Mouse (Mus musculus): Measurements from ENCODE around the gene R3hdm2. TPM values are rescaled to one million over a fixed set of nuclear protein-coding genes. Genes with fewer than 3 reads are reported as not detected.

The R3hdm2 gene
- polyA plus RNA-seq, 1 experiment = 79.9 TPM

- TF ChIP-seq GATA1 (IDR thresholded peaks at IDR 0.05; ENCODE audit: low read length) = no peak
These were observed 134.1 kb downstream of the R3hdm2 start for GRCm38 (mm10) chr10:127514111-127514698.

DNA sequence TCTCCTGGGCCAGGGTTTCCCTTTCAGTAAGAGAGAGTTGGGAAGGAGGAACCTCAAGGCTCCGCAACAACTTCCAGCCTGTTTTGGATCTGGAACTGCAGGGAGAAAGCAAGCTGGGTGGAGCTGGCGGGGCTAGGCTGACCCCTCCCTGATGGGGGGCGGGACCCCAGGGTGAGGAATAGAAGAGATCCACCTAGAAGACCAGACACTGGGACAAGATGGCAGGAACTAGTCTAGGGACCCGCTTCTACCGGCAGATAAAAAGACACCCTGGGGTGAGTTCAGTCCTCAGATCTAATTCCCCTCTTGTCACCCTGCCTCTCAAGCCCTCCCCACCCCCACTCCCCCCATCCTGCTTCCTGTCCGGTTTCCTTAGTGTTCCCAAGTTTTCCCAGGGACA is 134.6 kb downstream of the R3hdm2 start, which contains the start of gene Ndufa4l2:
Ndufa4l2 (plus strand) TSS at position 204 of the 400 bp plus-strand sequence.
- no peak for TF ChIP-seq GATA1 (IDR thresholded peaks at IDR 0.05; ENCODE audit: low read length)

GRCm38 (mm10) chr10:127515271-127515982 is 135.3 kb downstream of the R3hdm2 start:
- no peak for TF ChIP-seq GATA1 (IDR thresholded peaks at IDR 0.05; ENCODE audit: low read length)

DNA sequence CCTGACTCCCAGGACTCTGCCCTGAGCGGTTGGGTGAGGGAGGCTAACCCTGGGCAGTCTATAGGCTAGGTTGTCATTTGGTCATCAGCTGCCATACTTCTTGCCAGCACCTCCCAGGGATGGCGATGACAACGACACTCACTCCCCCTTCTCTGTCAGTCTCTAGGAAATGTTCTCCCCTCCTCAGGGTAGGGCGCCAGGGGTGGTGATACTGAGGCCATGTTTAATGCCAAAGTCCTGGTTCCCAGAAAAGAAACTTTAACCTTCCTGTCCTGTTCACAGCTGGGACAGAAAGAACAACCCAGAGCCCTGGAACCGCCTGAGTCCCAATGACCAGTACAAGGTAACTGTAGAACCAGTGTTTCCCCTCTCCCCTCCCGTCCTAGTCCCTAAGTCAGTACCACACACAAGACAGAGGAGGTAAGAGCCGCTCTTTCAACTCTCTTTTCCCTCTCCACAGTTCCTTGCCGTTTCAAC is 135.9 kb downstream of the R3hdm2 start:
- TF ChIP-seq GATA1 (IDR thresholded peaks at IDR 0.05; ENCODE audit: low read length) = no peak

GRCm38 (mm10) chr10:127516576-127517260 is 136.6 kb downstream of the R3hdm2 start:
- no peak for TF ChIP-seq GATA1 (IDR thresholded peaks at IDR 0.05; ENCODE audit: low read length)

- TF ChIP-seq GATA1 (IDR thresholded peaks at IDR 0.05; ENCODE audit: low read length) = no peak
These were observed 137.8 kb downstream of the R3hdm2 start for GRCm38 (mm10) chr10:127517941-127518340.

- no peak for TF ChIP-seq GATA1 (IDR thresholded peaks at IDR 0.05; ENCODE audit: low read length)
These were observed 139.0 kb downstream of the R3hdm2 start for GRCm38 (mm10) chr10:127519041-127519701.

- TF ChIP-seq GATA1 (IDR thresholded peaks at IDR 0.05; ENCODE audit: low read length) = no peak
These were observed 140.0 kb downstream of the R3hdm2 start for GRCm38 (mm10) chr10:127519903-127520713.

DNA sequence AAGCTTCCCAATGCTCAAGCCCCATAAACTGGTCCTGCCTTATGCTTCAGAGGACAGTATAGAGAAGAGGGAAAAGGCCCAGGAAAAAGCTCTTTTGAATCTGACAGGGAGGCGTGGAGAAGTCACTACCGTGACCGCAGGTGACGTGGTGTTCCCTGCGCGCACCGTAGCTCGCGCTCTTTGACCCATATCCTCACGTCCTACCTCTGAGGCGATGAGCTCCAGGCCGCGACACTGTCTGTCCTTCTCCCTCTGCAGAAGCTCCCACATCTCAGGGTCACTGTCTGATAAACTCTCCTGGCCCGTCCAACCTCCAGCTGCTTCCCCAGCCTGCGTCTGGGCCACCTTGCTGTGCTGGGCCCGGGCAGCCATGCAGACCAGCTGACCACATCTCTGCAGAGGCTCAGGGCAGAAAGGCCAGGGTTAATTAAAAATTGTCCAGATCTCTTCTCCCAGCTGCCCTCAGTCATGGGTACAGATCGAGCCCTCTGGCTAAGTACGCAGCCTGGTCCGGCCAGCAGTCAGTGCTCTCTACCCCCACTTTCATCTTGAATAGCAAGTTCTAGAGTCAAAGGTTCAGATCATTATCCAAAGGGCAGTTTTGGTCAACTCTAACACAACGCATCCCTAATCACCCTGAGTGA is 140.7 kb downstream of the R3hdm2 start:
- no peak for TF ChIP-seq GATA1 (IDR thresholded peaks at IDR 0.05; ENCODE audit: low read length)

DNA sequence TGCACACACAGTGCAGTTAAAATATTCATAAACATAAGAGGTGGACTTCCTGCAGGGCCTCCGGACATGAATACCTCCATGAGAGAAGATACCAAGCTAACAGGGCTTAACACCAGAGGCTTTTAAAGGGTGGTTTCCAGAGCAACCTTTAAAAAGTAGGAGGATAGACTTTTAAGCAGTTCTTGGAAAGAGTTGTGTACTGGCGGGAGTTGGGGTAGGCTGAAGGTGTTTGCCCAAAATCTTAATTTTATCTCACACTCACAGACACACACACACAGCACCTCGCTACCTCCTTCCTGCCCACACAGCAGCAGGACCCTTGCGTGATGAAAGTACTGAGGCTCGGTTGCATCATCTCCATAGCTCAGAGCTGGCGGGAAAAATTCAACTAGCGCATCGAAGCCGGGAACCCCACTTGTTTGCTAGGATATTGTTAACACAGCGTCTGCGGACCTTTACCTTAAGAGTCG is 141.5 kb downstream of the R3hdm2 start:
- no peak for TF ChIP-seq GATA1 (IDR thresholded peaks at IDR 0.05; ENCODE audit: low read length)

GRCm38 (mm10) chr10:127522088-127522581 is 142.0 kb downstream of the R3hdm2 start, which contains the start of gene Shmt2:
Shmt2 (minus strand) TSS chr10:127522444.
- TF ChIP-seq GATA1 (IDR thresholded peaks at IDR 0.05; ENCODE audit: low read length) = no peak

- TF ChIP-seq GATA1 (IDR thresholded peaks at IDR 0.05; ENCODE audit: low read length) = no peak
These were observed 144.6 kb downstream of the R3hdm2 start for GRCm38 (mm10) chr10:127524646-127525255.

DNA sequence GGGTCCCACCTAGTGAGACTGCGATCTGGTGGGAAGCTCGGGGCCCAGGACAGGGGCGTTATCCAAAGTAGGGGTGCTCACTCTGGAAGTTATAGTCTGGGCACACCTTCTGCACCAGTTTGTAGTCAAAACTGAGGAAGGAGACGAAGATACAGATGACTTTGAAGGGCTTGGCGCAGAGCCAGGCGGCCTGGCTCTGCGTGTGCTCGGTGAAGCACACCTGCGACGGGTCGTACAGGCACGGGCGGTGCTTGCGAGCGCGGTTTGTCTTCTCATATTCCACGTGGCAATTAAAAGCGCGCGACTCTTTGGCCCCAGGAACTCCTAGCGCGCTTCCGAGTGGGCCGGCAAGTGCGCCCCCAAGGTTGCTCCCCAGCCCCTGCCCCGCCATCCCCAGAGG is 145.9 kb downstream of the R3hdm2 start:
- TF ChIP-seq GATA1 (IDR thresholded peaks at IDR 0.05; ENCODE audit: low read length) = no peak

GRCm38 (mm10) chr10:127526681-127527080 is 146.6 kb downstream of the R3hdm2 start:
- TF ChIP-seq GATA1 (IDR thresholded peaks at IDR 0.05; ENCODE audit: low read length) = no peak
